Mouse (Mus musculus) liver, embryonic 12.5 days (tissue): ENCODE results near the gene Klhdc8b. TPM values are rescaled to one million over a fixed set of nuclear protein-coding genes. Genes with fewer than 3 reads are reported as not detected.

ENCODE experiments used
- ATAC-seq: fragments of 200-750 bp; cut with Nextera tagmentation; 2 replicates; pipeline ENCODE4 v1.8.0; 2017; ENCODE audit warnings: moderate number of reproducible peaks, mild to moderate bottlenecking, moderate library complexity
- H3K27ac ChIP-seq: fragments of 300-500 bp; sonication (generic); 2 replicates; pipeline ENCODE4 v1.5.1; 2016; ENCODE audit warnings: mild to moderate bottlenecking
- H3K27me3 ChIP-seq: fragments of 300-500 bp; sonication (generic); replicated peaks from 2 replicates; pipeline ENCODE4 v1.6.1; 2016; ENCODE audit warnings: mild to moderate bottlenecking, moderate library complexity
- H3K36me3 ChIP-seq: fragments of 300-500 bp; sonication (generic); 2 replicates; pipeline ENCODE4 v1.6.1; 2016; ENCODE audit warnings: mild to moderate bottlenecking, moderate library complexity
- H3K4me1 ChIP-seq: fragments of 300-500 bp; sonication (generic); 2 replicates; pipeline ENCODE4 v1.6.1; 2016
- H3K4me2 ChIP-seq: fragments of 300-500 bp; sonication (generic); 2 replicates; pipeline ENCODE4 v1.6.1; 2016; ENCODE audit warnings: mild to moderate bottlenecking, moderate library complexity
- H3K4me3 ChIP-seq: fragments of 300-500 bp; sonication (generic); 2 replicates; pipeline ENCODE4 v1.5.1; 2016; ENCODE audit warnings: mild to moderate bottlenecking, moderate library complexity
- H3K9ac ChIP-seq: fragments of 300-500 bp; sonication (generic); 2 replicates; pipeline ENCODE4 v1.6.1; 2016; ENCODE audit warnings: mild to moderate bottlenecking, moderate library complexity
- H3K9me3 ChIP-seq: fragments of 300-500 bp; sonication (generic); replicated peaks from 2 replicates; pipeline ENCODE4 v1.6.1; 2016; ENCODE audit warnings: mild to moderate bottlenecking, moderate library complexity
- WGBS: fragments of 180-500 bp; shearing (Covaris S2); methylation state at CpG from one replicate; pipeline ENCODE4 v1.1.7; 2016; ENCODE audit not compliant: insufficient replicate concordance; 5-methylcytosine and 5-hydroxymethylcytosine counted together
- polyA plus RNA-seq: library from polyadenylated mRNA; unstranded; fragments of >200 nt; fragmentation: Nextera tagmentation; extraction: Ambion mirVana; gene quantifications from 2 replicates; pipeline ENCODE4 v1.2.1, GENCODE M21; 2016

The Klhdc8b gene
- polyA plus RNA-seq, 1 experiment from 2014 or later: 18.8 TPM

GRCm38 (mm10) chr9:108445125-108445524, 16.3 kb downstream of the Klhdc8b start:
- Histone ChIP-seq H3K27me3 (peaks cover 10% of the 10 kb centered on the region; the same call in 1 of the 2 replicates), H3K4me3 (no peak overlapping the region), H3K9ac (no peak overlapping the region), H3K4me2 (no peak overlapping the region), H3K27ac (no peak overlapping the region), H3K9me3 (no peaks in the 10 kb centered on the region), H3K4me1 (peaks cover 9% of the 10 kb centered on the region), H3K36me3 (peaks cover 17% of the 10 kb centered on the region)
- no peak for ATAC-seq
- 32% methylated on average over 9 of the region's 9 CpGs for WGBS

GRCm38 (mm10) chr9:108441236-108441919, 20.0 kb downstream of the Klhdc8b start:
- Histone ChIP-seq H3K4me3 (no peak overlapping the region), H3K4me1 (no peaks in the 10 kb centered on the region), H3K27ac (no peak overlapping the region), H3K9ac (no peak overlapping the region), H3K9me3 (no peaks in the 10 kb centered on the region), H3K36me3 (no peaks in the 10 kb centered on the region), H3K4me2 (no peak overlapping the region), H3K27me3 (peaks cover 15% of the 10 kb centered on the region; the same call in 1 of the 2 replicates)
- ATAC-seq: no peak
- 79% methylated on average over 11 of the region's 11 CpGs for WGBS

GRCm38 (mm10) chr9:108440485-108440884, 20.9 kb downstream of the Klhdc8b start:
- Histone ChIP-seq H3K4me2 (no peak overlapping the region), H3K9ac (no peak overlapping the region), H3K27me3 (peaks cover 13% of the 10 kb centered on the region; the same call in 1 of the 2 replicates), H3K4me1 (no peaks in the 10 kb centered on the region), H3K36me3 (no peaks in the 10 kb centered on the region), H3K9me3 (no peaks in the 10 kb centered on the region), H3K4me3 (no peak overlapping the region), H3K27ac (no peak overlapping the region)
- WGBS: 60% methylated on average over 5 of the region's 5 CpGs
- no peak for ATAC-seq

GRCm38 (mm10) chr9:108439176-108439575, 22.2 kb downstream of the Klhdc8b start:
- Histone ChIP-seq H3K4me1 (no peaks in the 10 kb centered on the region), H3K4me2 (no peak overlapping the region), H3K4me3 (no peak overlapping the region), H3K27ac (no peak overlapping the region), H3K9me3 (no peaks in the 10 kb centered on the region), H3K9ac (no peak overlapping the region), H3K36me3 (no peaks in the 10 kb centered on the region), H3K27me3 (peaks cover 8% of the 10 kb centered on the region; the same call in 1 of the 2 replicates)
- 68% methylated on average over 6 of the region's 6 CpGs for WGBS
- no peak for ATAC-seq

- no peak for ATAC-seq
- peaks cover 7% of the 10 kb centered on the region for H3K4me1 ChIP-seq
- WGBS: 66% methylated on average over 3 of the region's 3 CpGs
- H3K9me3 ChIP-seq: no peaks in the 10 kb centered on the region
- H3K27ac ChIP-seq: no peak within 1 kb of the TSS
- peaks cover 5% of the 10 kb centered on the region; the same call in 1 of the 2 replicates for H3K27me3 ChIP-seq
- no peaks in the 10 kb centered on the region for H3K36me3 ChIP-seq
- no peak within 1 kb of the TSS for H3K4me2 ChIP-seq
- H3K9ac ChIP-seq: no peak within 1 kb of the TSS
- no peak within 1 kb of the TSS for H3K4me3 ChIP-seq
Observed at GRCm38 (mm10) chr9:108436182-108436581, 25.2 kb downstream of the Klhdc8b start, which contains the start of gene BC048562. Gene BC048562, plus strand, starts transcription at chr9:108436482.

GRCm38 (mm10) chr9:108431431-108432067, 29.8 kb downstream of the Klhdc8b start:
- no peak overlapping the region for H3K27ac ChIP-seq
- peaks cover 7% of the 10 kb centered on the region for H3K4me1 ChIP-seq
- peaks cover 3% of the 10 kb centered on the region; the same call in 1 of the 2 replicates for H3K27me3 ChIP-seq
- peak; percentile 68 for ATAC-seq
- peak overlapping the region; percentile 14; the same call in 1 of the 2 replicates for H3K4me3 ChIP-seq
- H3K36me3 ChIP-seq: no peaks in the 10 kb centered on the region
- peak overlapping the region; percentile 44; the same call in 1 of the 2 replicates for H3K9ac ChIP-seq
- H3K4me2 ChIP-seq: peak overlapping the region; percentile 58
- 44% methylated on average over 32 of the region's 32 CpGs for WGBS
- no peaks in the 10 kb centered on the region for H3K9me3 ChIP-seq

- no peak within 1 kb of the TSS for H3K27ac ChIP-seq
- no peak within 1 kb of the TSS for H3K4me3 ChIP-seq
- no peak within 1 kb of the TSS for H3K9ac ChIP-seq
- ATAC-seq: no peak
- H3K4me2 ChIP-seq: no peak within 1 kb of the TSS
- no peaks in the 10 kb centered on the region for H3K36me3 ChIP-seq
- 0 out of 2 replicates have a peak, but pooled peaks cover 3% of the 10 kb centered on the region for H3K27me3 ChIP-seq
- H3K9me3 ChIP-seq: no peaks in the 10 kb centered on the region
- peaks cover 7% of the 10 kb centered on the region for H3K4me1 ChIP-seq
Observed at GRCm38 (mm10) chr9:108428384-108428783, 33.0 kb downstream of the Klhdc8b start, which contains the start of gene Ccdc36. Gene Ccdc36, minus strand, starts transcription at chr9:108428484.

GRCm38 (mm10) chr9:108412221-108412620, 49.2 kb downstream of the Klhdc8b start:
- Histone ChIP-seq H3K4me3 (no peak overlapping the region), H3K4me2 (no peak overlapping the region), H3K27me3 (no peaks in the 10 kb centered on the region), H3K4me1 (no peaks in the 10 kb centered on the region), H3K9ac (no peak overlapping the region), H3K9me3 (no peaks in the 10 kb centered on the region), H3K27ac (no peak overlapping the region), H3K36me3 (no peaks in the 10 kb centered on the region)
- WGBS: 67% methylated on average over 1 of the region's 1 CpGs
- no peak for ATAC-seq

GRCm38 (mm10) chr9:108411381-108411942, 49.9 kb downstream of the Klhdc8b start:
- no peak for ATAC-seq
- H3K27ac ChIP-seq: no peak overlapping the region
- no peaks in the 10 kb centered on the region for H3K27me3 ChIP-seq
- WGBS: 70% methylated on average over 9 of the region's 9 CpGs
- H3K9me3 ChIP-seq: no peaks in the 10 kb centered on the region
- no peak overlapping the region for H3K4me3 ChIP-seq
- H3K4me2 ChIP-seq: no peak overlapping the region
- no peaks in the 10 kb centered on the region for H3K36me3 ChIP-seq
- no peak overlapping the region for H3K9ac ChIP-seq
- H3K4me1 ChIP-seq: no peaks in the 10 kb centered on the region

- Histone ChIP-seq H3K4me1 (peaks cover 6% of the 10 kb centered on the region), H3K9ac (no peak overlapping the region), H3K4me3 (no peak overlapping the region), H3K36me3 (no peaks in the 10 kb centered on the region), H3K27ac (no peak overlapping the region), H3K9me3 (no peaks in the 10 kb centered on the region), H3K27me3 (no peaks in the 10 kb centered on the region), H3K4me2 (no peak overlapping the region)
- 80% methylated on average over 4 of the region's 4 CpGs for WGBS
- ATAC-seq: no peak
Observed at GRCm38 (mm10) chr9:108409535-108409934, 51.8 kb downstream of the Klhdc8b start.

GRCm38 (mm10) chr9:108404451-108404850, 56.9 kb downstream of the Klhdc8b start:
- Histone ChIP-seq H3K4me2 (peak overlapping the region; percentile 12), H3K27me3 (no peaks in the 10 kb centered on the region), H3K4me1 (peaks cover 10% of the 10 kb centered on the region), H3K27ac (no peak overlapping the region), H3K36me3 (no peaks in the 10 kb centered on the region), H3K4me3 (no peak overlapping the region), H3K9ac (no peak overlapping the region), H3K9me3 (no peaks in the 10 kb centered on the region)
- 30% methylated on average over 8 of the region's 8 CpGs for WGBS
- no peak for ATAC-seq

- WGBS: 67% methylated on average over 4 of the region's 4 CpGs
- H3K4me1 ChIP-seq: peaks cover 10% of the 10 kb centered on the region
- ATAC-seq: no peak
- no peak overlapping the region for H3K27ac ChIP-seq
- H3K9ac ChIP-seq: no peak overlapping the region
- no peaks in the 10 kb centered on the region for H3K27me3 ChIP-seq
- H3K4me2 ChIP-seq: no peak overlapping the region
- no peaks in the 10 kb centered on the region for H3K9me3 ChIP-seq
- no peak overlapping the region for H3K4me3 ChIP-seq
- no peaks in the 10 kb centered on the region for H3K36me3 ChIP-seq
Observed at GRCm38 (mm10) chr9:108403081-108403480, 58.3 kb downstream of the Klhdc8b start.
